Mouse (Mus musculus): ENCODE data around the gene Bscl2.

DNA sequence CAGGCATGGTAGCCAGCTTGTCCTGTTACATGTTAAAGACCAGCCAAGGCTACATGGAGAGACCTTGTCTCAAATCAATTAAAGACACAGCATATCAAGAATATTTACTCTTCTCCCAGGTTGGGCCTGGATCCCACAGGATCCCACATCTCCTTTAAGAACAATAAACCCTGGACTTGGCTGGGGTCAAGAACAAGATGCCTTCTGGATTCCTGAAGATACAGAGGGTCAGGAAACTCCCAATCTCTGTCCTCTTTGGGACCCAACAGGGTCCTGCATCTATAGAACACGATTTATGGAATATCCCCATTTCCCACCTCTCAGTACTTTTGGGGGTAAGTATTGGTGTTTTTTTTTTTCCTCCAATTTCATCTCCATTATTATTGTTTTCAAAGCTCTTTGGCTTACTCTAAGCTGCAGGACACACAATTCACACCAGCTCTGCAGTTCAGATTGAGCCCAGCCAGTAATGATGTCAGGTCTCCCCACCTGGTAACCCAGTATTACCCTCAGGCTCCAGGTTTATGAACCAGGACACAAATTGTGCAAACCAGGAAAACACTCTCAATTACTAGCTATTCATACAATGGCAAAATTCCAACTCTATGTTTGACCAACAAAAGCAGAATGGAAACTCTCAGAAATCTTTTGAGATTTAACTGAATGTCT lies 49.8 kb downstream of the Bscl2 start:
- TF ChIP-seq POLR2A (IDR thresholded peaks at IDR 0.05; ENCODE audit: borderline replicate concordance, insufficient read depth, low read length): no peak
- TF ChIP-seq CTCF (IDR thresholded peaks at IDR 0.05; ENCODE audit: borderline replicate concordance, insufficient read depth, low read depth, low read length): no peak
